Mouse (Mus musculus) MEL (cell line): Measurements from ENCODE around the gene Wdpcp. TPM values are rescaled to one million over a fixed set of nuclear protein-coding genes. Genes with fewer than 3 reads are reported as not detected.

ENCODE experiments used
- DNase-seq: peaks from one replicate; pipeline ENCODE4 v3.0.0; 2011; ENCODE audit warnings: low read depth, low spot score
- H3K27ac ChIP-seq: 2 replicates; pipeline ENCODE4 v1.5.1; 2012; ENCODE audit warnings: low read depth, mild to moderate bottlenecking, control low read depth, low read length, moderate library complexity; ENCODE audit not compliant: control insufficient read depth
- H3K27me3 ChIP-seq, 2 experiments: fragments of 150-350 bp in 1 of 2; sonication (generic) in 1 of 2; 2 replicates each; pipeline ENCODE4 v1.6.1; 2012; ENCODE audit warnings: low read length in 2 of 2, mild to moderate bottlenecking in 2 of 2, improper control_type of control experiment in 1 of 2, moderate library complexity in 1 of 2; ENCODE audit not compliant: insufficient read depth in 2 of 2, control insufficient read depth in 1 of 2
- H3K36me3 ChIP-seq, 2 experiments: 2 replicates each; pipeline ENCODE4 v1.6.1; 2012 to 2014; ENCODE audit warnings: low read length in 2 of 2, improper control_type of control experiment in 1 of 2, inconsistent platforms in 1 of 2, mild to moderate bottlenecking in 1 of 2; ENCODE audit not compliant: insufficient read depth in 2 of 2, control insufficient read depth in 1 of 2
- H3K4me1 ChIP-seq, 2 experiments: fragments of 150-350 bp in 1 of 2; sonication (generic) in 1 of 2; 2 replicates each; pipeline ENCODE4 v1.6.1; 2012; ENCODE audit warnings: low read length in 2 of 2, improper control_type of control experiment in 1 of 2, mild to moderate bottlenecking in 1 of 2; ENCODE audit not compliant: insufficient read depth in 2 of 2, control insufficient read depth in 1 of 2
- H3K4me3 ChIP-seq, 2 experiments: fragments of 150-350 bp in 1 of 2; sonication (generic) in 1 of 2; 2 replicates each; pipeline ENCODE4 v1.5.1; 2012; ENCODE audit warnings: low read depth in 2 of 2, low read length in 2 of 2, mild to moderate bottlenecking in 2 of 2, moderate library complexity in 2 of 2, control low read depth in 1 of 2, improper control_type of control experiment in 1 of 2; ENCODE audit not compliant: control insufficient read depth in 1 of 2, insufficient read depth in 1 of 2
- H3K79me2 ChIP-seq: 2 replicates; pipeline ENCODE4 v1.6.1; 2012; ENCODE audit warnings: mild to moderate bottlenecking, low read length, moderate library complexity; ENCODE audit not compliant: control insufficient read depth, poor library complexity, insufficient read depth
- H3K9ac ChIP-seq: 2 replicates; pipeline ENCODE4 v1.6.1; 2012; ENCODE audit warnings: low read depth, mild to moderate bottlenecking, control low read depth, low read length, moderate library complexity; ENCODE audit not compliant: control insufficient read depth, poor library complexity, severe bottlenecking
- H3K9me3 ChIP-seq: fragments of 150-350 bp; sonication (generic); replicated peaks from 2 replicates; pipeline ENCODE4 v1.6.1; 2012; ENCODE audit warnings: mild to moderate bottlenecking, low read length, improper control_type of control experiment, moderate library complexity; ENCODE audit not compliant: insufficient read depth
- CHD1 ChIP-seq: IDR thresholded peaks from 2 replicates; pipeline ENCODE4 v1.6.1; 2012; ENCODE audit warnings: low read depth, mild to moderate bottlenecking, inconsistent platforms, low read length, improper control_type of control experiment
- CHD2 ChIP-seq: IDR thresholded peaks from 2 replicates; pipeline ENCODE4 v1.6.1; 2011; ENCODE audit warnings: low read length, improper control_type of control experiment
- CTCF ChIP-seq, 3 experiments: IDR thresholded peaks in 2 of 3; conservative IDR thresholded peaks in 1 of 3; 2 replicates each; pipeline ENCODE4 v1.5.1; 2011 to 2012; ENCODE audit warnings: low read length in 3 of 3, low read depth in 2 of 3, mild to moderate bottlenecking in 2 of 3, improper control_type of control experiment in 1 of 3, inconsistent platforms in 1 of 3, mixed read lengths in 1 of 3, moderate library complexity in 1 of 3; ENCODE audit not compliant: control insufficient read depth in 1 of 3, insufficient read depth in 1 of 3, poor library complexity in 1 of 3, severe bottlenecking in 1 of 3
- E2F4 ChIP-seq: IDR thresholded peaks from 2 replicates; pipeline ENCODE4 v1.6.1; 2011; ENCODE audit warnings: low read depth, low read length, improper control_type of control experiment, borderline replicate concordance
- ELF1 ChIP-seq: IDR thresholded peaks from 2 replicates; pipeline ENCODE4 v1.6.1; 2014; ENCODE audit warnings: low read depth, mild to moderate bottlenecking, inconsistent platforms, low read length, improper control_type of control experiment, moderate library complexity
- ETS1 ChIP-seq: IDR thresholded peaks from 2 replicates; pipeline ENCODE4 v1.6.1; 2012; ENCODE audit warnings: low read depth, mild to moderate bottlenecking, inconsistent platforms, low read length, improper control_type of control experiment, moderate library complexity
- HCFC1 ChIP-seq: IDR thresholded peaks from 2 replicates; pipeline ENCODE4 v1.6.1; 2012; ENCODE audit warnings: low read depth, mild to moderate bottlenecking, inconsistent platforms, low read length, improper control_type of control experiment, moderate library complexity
- JUND ChIP-seq: IDR thresholded peaks from 2 replicates; pipeline ENCODE4 v1.6.1; 2011; ENCODE audit warnings: low read depth, mild to moderate bottlenecking, improper control_type of control experiment, low read length
- MAX ChIP-seq: IDR thresholded peaks from 2 replicates; pipeline ENCODE4 v1.6.1; 2011; ENCODE audit warnings: low read length, improper control_type of control experiment
- NELFE ChIP-seq: IDR thresholded peaks from 2 replicates; pipeline ENCODE4 v1.6.1; 2011; ENCODE audit warnings: low read depth, low read length, improper control_type of control experiment
- USF2 ChIP-seq, 2 experiments: IDR thresholded peaks; 2 replicates each; pipeline ENCODE4 v1.6.1; 2011 to 2012; ENCODE audit warnings: improper control_type of control experiment in 2 of 2, low read length in 2 of 2, borderline replicate concordance in 1 of 2, inconsistent platforms in 1 of 2, low read depth in 1 of 2, mild to moderate bottlenecking in 1 of 2; ENCODE audit not compliant: insufficient read depth in 1 of 2
- ZNF384 ChIP-seq: IDR thresholded peaks from 2 replicates; pipeline ENCODE4 v1.6.1; 2012; ENCODE audit warnings: low read depth, mild to moderate bottlenecking, inconsistent platforms, low read length, improper control_type of control experiment
- polyA plus RNA-seq, 2 experiments: library from polyadenylated mRNA; stranded (reverse) in 1 of 2; unstranded in 1 of 2; fragments of >175 nt in 1 of 2; fragments of >200 nt in 1 of 2; gene quantifications; 2 replicates each; pipeline versions ENCODE4 v1.2.1 to v1.2.4; 2012; ENCODE audit warnings: low replicate concordance in 2 of 2, low read depth in 1 of 2; ENCODE audit not compliant: insufficient read length in 2 of 2, insufficient read depth in 1 of 2, missing spikeins in 1 of 2
- total RNA-seq: library from RNA; depleted of rRNA; stranded (reverse); fragments of 300-350 nt; gene quantifications from 2 replicates; pipeline ENCODE4 v1.2.3, GENCODE M21; 2012

The Wdpcp gene
- total and polyA plus RNA-seq, 3 experiments = 0.81 to 1.3 TPM; not detected in 1

GRCm38 (mm10) chr11:21570109-21570474 is 1.9 kb upstream of the Wdpcp start:
- peak; percentile 28 for DNase-seq
- Histone ChIP-seq H3K9me3 (no peaks in the 10 kb centered on the region), H3K79me2 (peaks cover 9% of the 10 kb centered on the region), H3K36me3 (peaks cover 0 to 38% of the 10 kb centered on the region in 2 experiments; a peak in 2 of 4 replicates), H3K9ac (no peak overlapping the region), H3K27ac (no peak overlapping the region), H3K4me3 (no peak overlapping the region), H3K4me1 (peaks cover 9 to 25% of the 10 kb centered on the region in 2 experiments), H3K27me3 (no peaks in the 10 kb centered on the region)
- no peak for TF ChIP-seq ELF1
- 0 out of 2 replicates have a peak, but pooled peaks have one; percentile 29 for TF ChIP-seq ZNF384

GRCm38 (mm10) chr11:21570973-21571372 is 1.1 kb upstream of the Wdpcp start:
- no peaks in the 10 kb centered on the region for H3K9me3 ChIP-seq
- H3K27ac ChIP-seq = peak overlapping the region; percentile 38
- H3K4me1 ChIP-seq = peaks cover 9 to 25% of the 10 kb centered on the region in 2 experiments
- TF ChIP-seq CHD2 = no peak
- 0 out of 2 replicates have a peak, but pooled peaks have one; percentile 14 for TF ChIP-seq MAX
- TF ChIP-seq ETS1 = peak; percentile 34; the same call in 1 of the 2 replicates
- TF ChIP-seq CHD1 = 0 out of 2 replicates have a peak, but pooled peaks have one; percentile 61
- TF ChIP-seq HCFC1 = 0 out of 2 replicates have a peak, but pooled peaks have one; percentile 13
- no peak for TF ChIP-seq JUND
- TF ChIP-seq USF2 (IDR thresholded peaks at IDR 0.05; ENCODE audit: borderline replicate concordance in 1 of 2, insufficient read depth in 1 of 2, low read depth in 1 of 2, low read length in 2 of 2) = no peak
- TF ChIP-seq, all 39 proteins: peak for 4
- Histone ChIP-seq H3K9ac (peak overlapping the region; percentile 70), H3K36me3 (peaks cover 0 to 38% of the 10 kb centered on the region in 2 experiments; a peak in 2 of 4 replicates), H3K4me3 (peak overlapping the region; percentile 57 to 85), H3K79me2 (peaks cover 9% of the 10 kb centered on the region), H3K27me3 (no peaks in the 10 kb centered on the region)
- DNase-seq = peak; percentile 81

GRCm38 (mm10) chr11:21581472-21581871 is 9.4 kb downstream of the Wdpcp start:
- Histone ChIP-seq H3K36me3 (peaks cover 0 to 9% of the 10 kb centered on the region in 2 experiments; a peak in 2 of 4 replicates), H3K27ac (no peak overlapping the region), H3K9ac (no peak overlapping the region), H3K27me3 (no peaks in the 10 kb centered on the region), H3K4me1 (peaks cover 0 to 8% of the 10 kb centered on the region in 2 experiments; a peak in 2 of 4 replicates), H3K9me3 (no peaks in the 10 kb centered on the region), H3K79me2 (no peaks in the 10 kb centered on the region), H3K4me3 (no peak overlapping the region)
- peak; percentile 34 for DNase-seq
- TF ChIP-seq E2F4 (no peak), CTCF (IDR thresholded peaks at IDR 0.05 in 2 of 3, conservative IDR thresholded peaks at IDR 0.05 in 1 of 3; ENCODE audit: control insufficient read depth in 1 of 3, insufficient read depth in 1 of 3, low read depth in 2 of 3, low read length in 3 of 3, poor library complexity in 1 of 3, severe bottlenecking in 1 of 3) (no peak), USF2 (IDR thresholded peaks at IDR 0.05; ENCODE audit: borderline replicate concordance in 1 of 2, insufficient read depth in 1 of 2, low read depth in 1 of 2, low read length in 2 of 2) (no peak), NELFE (no peak)
